Mouse (Mus musculus) embryo, embryonic 11.5 days (tissue): ENCODE data around the gene Gm21921.
"Not testable (repeated sequence)": the region's sequence is repeated elsewhere in the genome, so short reads cannot be mapped to it uniquely, and the experiment has no call there.

Experiments
- DNase-seq: peaks from one replicate; pipeline ENCODE4 v3.0.0-alpha.2; 2012; ENCODE audit warnings: low read depth, low spot score

Gene Gm21921

DNA sequence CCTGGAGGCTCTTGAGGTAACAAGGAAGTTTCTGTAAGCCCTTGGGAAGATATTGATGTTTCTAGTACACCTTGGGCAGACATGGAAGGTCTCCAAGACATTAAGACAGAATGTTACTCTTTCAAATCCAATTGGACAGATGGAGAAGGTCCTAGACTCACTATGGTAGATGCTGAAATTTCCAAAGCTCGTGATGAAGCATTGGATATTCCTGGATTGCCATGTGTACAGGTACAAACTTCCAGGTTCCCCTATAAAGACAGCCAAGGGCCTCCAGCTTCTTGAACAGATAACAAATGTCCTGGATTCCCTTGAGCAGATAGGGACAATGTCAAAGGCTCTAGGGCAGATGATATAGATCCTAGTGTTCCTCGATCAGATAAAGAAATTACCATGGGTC, at the start of gene Gm21921:
Gene Gm21921, minus strand, starts transcription at position 101 of the 400 bp plus-strand sequence.
- DNase-seq, result not testable (repeated sequence)
